Mouse (Mus musculus): ENCODE results near the gene Hrg. TPM values are rescaled to one million over a fixed set of nuclear protein-coding genes. Genes with fewer than 3 reads are reported as not detected.
"Not testable (repeated sequence)": the region's sequence is repeated elsewhere in the genome, so short reads cannot be mapped to it uniquely, and the experiment has no call there.

Hrg gene
- polyA plus RNA-seq, 1 experiment from 2014 or later = 0.24 TPM

DNA sequence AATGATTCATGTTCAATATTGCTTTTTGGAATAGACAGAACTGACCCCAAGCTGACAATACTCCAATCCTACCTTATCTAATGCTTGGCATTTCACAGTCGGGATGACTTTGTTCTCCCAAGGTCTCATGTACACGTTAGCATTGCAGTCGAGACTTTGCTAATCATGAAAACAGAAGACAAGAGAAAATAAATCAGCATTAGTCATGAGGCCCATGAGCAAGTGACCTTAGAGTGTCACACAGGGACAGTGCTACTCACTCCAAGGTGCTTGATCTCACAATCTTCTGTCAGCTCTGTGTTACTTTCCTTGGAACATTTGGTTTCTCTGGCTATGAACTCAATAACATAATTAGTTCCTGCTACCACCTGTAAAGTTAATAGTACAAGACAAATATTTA lies 46.1 kb downstream of the Hrg start:
- not testable (repeated sequence) for H3K4me2 ChIP-seq (ENCODE audit: low read length); H3K4me3 ChIP-seq (ENCODE audit: low read depth, low read length); H3K4me1 ChIP-seq (ENCODE audit: control insufficient read depth, insufficient read depth, low read length); H3K27me3 ChIP-seq (ENCODE audit: control insufficient read depth, insufficient read depth, low read depth, low read length); H3K27ac ChIP-seq (ENCODE audit: low read length); ATAC-seq; H3K36me3 ChIP-seq (ENCODE audit: control insufficient read depth, insufficient read depth, low read length); H3K9me3 ChIP-seq (replicated peaks; ENCODE audit: control insufficient read depth, low read length, poor library complexity, severe bottlenecking); H3K9ac ChIP-seq (ENCODE audit: low read depth, low read length)
- 93% methylated on average over 3 of the region's 3 CpGs for WGBS

Other genes starting within 250 kb of the Hrg start
- not detected in 2 replicates for gene Crygs, start 139.5 kb upstream of the Hrg start, polyA plus RNA-seq (2015; fragmentation: Nextera tagmentation; extraction: Ambion mirVana)
- gene Tbccd1, start 93.4 kb upstream of the Hrg start, polyA plus RNA-seq (2015; fragmentation: Nextera tagmentation; extraction: Ambion mirVana) = 20.5 and 24.0 TPM in 2 replicates
- 97.4 and 97.7 TPM in 2 replicates for gene Dnajb11, start 93.2 kb upstream of the Hrg start, polyA plus RNA-seq (2015; fragmentation: Nextera tagmentation; extraction: Ambion mirVana)
- gene Ahsg, start 59.8 kb upstream of the Hrg start, polyA plus RNA-seq (2015; fragmentation: Nextera tagmentation; extraction: Ambion mirVana) = not detected in 2 replicates
- not detected in 2 replicates for gene Fetub, start 32.7 kb upstream of the Hrg start, polyA plus RNA-seq (2015; fragmentation: Nextera tagmentation; extraction: Ambion mirVana)
- not detected in 2 replicates for gene Kng2, start 78.4 kb downstream of the Hrg start, polyA plus RNA-seq (2015; fragmentation: Nextera tagmentation; extraction: Ambion mirVana)
- gene Kng1, start 106.8 kb downstream of the Hrg start, polyA plus RNA-seq (2015; fragmentation: Nextera tagmentation; extraction: Ambion mirVana) = not detected in 2 replicates
- gene Eif4a2, start 156.4 kb downstream of the Hrg start, polyA plus RNA-seq (2015; fragmentation: Nextera tagmentation; extraction: Ambion mirVana) = 364 and 366 TPM in 2 replicates
- 36.0 and 37.1 TPM in 2 replicates for gene Rfc4, start 176.7 kb downstream of the Hrg start, polyA plus RNA-seq (2015; fragmentation: Nextera tagmentation; extraction: Ambion mirVana)
- gene Adipoq, start 195.5 kb downstream of the Hrg start, polyA plus RNA-seq (2015; fragmentation: Nextera tagmentation; extraction: Ambion mirVana) = not detected in 2 replicates